Mouse (Mus musculus) megakaryocyte, adult 5-6 weeks (primary cell): ENCODE results near the gene V1rd19. TPM values are rescaled to one million over a fixed set of nuclear protein-coding genes. Genes with fewer than 3 reads are reported as not detected.
"Not testable (repeated sequence)": the region's sequence is repeated elsewhere in the genome, so short reads cannot be mapped to it uniquely, and the experiment has no call there.

Experiments
- ATAC-seq: 2 replicates; pipeline ENCODE4 v1.8.0; 2016; ENCODE audit warnings: mild to moderate bottlenecking, inconsistent platforms; ENCODE audit not compliant: poor library complexity, severe bottlenecking
- total RNA-seq, 2 experiments: library from RNA; stranded (forward) in 1 of 2; stranded (reverse) in 1 of 2; fragments of 153-499, 151-499 nt in 1 of 2; fragments of 221-1000, 200-1000 nt in 1 of 2; gene quantifications; 2 replicates each; pipeline versions ENCODE4 v1.2.3 to v1.2.4; 2015 to 2017

The V1rd19 gene
- total RNA-seq (2015) (not detected in 2 replicates), total RNA-seq (2017) (not detected in 2 replicates)

DNA sequence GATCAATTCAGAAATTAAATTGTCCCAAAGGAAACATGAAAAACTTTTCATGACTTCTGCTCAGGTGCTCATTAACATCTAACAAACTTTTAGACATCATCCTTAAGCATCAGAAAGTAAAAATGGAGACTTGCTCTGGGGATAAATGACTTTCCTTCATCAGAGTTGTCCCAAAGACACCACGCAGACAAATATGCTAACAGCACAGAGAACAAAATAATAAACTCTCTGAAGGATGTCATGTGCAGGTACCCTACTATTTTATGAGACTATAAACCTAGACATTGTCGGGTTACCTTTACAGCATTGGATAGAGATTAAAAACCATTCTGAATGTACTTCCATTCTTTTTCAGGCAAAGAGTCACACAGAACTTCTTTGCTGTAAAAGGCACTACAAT, at the start of gene V1rd19:
Gene V1rd19, plus strand, starts transcription at position 301 of the 400 bp plus-strand sequence.
- ATAC-seq, result no peak

DNA sequence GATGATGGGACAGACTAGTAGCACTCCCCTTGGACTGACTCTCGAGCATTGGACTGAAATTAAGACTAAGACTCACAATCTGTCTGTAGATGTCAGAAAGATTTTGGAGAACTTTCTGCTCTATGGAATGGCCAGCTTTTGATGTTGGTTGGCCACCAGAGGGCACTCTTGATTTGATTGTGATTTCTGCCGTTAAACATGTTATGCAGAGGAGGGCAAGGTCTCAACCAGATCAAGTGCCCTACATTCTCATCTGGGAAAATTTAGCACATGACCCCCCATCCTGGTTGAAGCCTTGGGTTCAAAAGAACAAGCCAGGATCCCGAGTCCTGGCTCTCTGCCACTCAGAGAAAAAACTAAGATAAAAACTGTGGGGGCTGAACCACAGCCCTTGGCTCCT, 33.4 kb upstream of the V1rd19 start:
- not testable (repeated sequence) for ATAC-seq

DNA sequence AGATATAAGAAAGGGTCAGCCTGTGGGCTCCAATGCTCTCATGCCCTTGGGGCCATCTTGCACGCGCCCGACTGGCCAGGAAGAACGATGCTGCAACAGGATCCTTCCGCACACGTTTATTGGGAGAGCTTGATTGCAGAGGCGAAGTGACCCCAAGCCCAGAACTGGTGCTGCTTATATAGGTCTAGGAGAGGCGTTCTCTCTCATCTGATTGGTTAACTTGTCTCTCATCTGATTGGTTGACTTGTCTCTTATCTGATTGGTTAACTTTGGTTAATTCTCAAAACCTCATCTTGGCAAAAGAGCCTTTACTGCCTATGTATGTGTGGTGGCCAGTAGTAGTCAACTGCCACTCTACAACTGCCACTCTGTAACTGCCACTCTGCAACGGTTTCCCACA, 27.2 kb upstream of the V1rd19 start, which contains the start of gene Vmn1r181:
Gene Vmn1r181, plus strand, starts transcription at position 301 of the 400 bp plus-strand sequence.
- not testable (repeated sequence) for ATAC-seq

- ATAC-seq, result no peak
Observed at GRCm38 (mm10) chr7:24052660-24053304, 51.3 kb downstream of the V1rd19 start, which contains the start of gene Vmn1r183. Gene Vmn1r183, plus strand, starts transcription at chr7:24053254.

Other genes with a start within 250 kb of the V1rd19 start
- gene Vmn1r174, start 249.4 kb upstream of the V1rd19 start, total RNA-seq (2015), result not detected in 2 replicates
- gene Vmn1r174, start 249.4 kb upstream of the V1rd19 start, total RNA-seq (2017), result not detected in 2 replicates
- gene Vmn1r175, start 191.0 kb upstream of the V1rd19 start, total RNA-seq (2015), result not detected in 2 replicates
- not detected in 2 replicates for gene Vmn1r175, start 191.0 kb upstream of the V1rd19 start, total RNA-seq (2017)
- not detected in 2 replicates for gene Vmn1r176, start 164.3 kb upstream of the V1rd19 start, total RNA-seq (2015)
- not detected in 2 replicates for gene Vmn1r176, start 164.3 kb upstream of the V1rd19 start, total RNA-seq (2017)
- not detected in 2 replicates for gene Vmn1r177, start 135.2 kb upstream of the V1rd19 start, total RNA-seq (2015)
- not detected in 2 replicates for gene Vmn1r177, start 135.2 kb upstream of the V1rd19 start, total RNA-seq (2017)
- gene Vmn1r178, start 109.7 kb upstream of the V1rd19 start, total RNA-seq (2015), result not detected in 2 replicates
- gene Vmn1r178, start 109.7 kb upstream of the V1rd19 start, total RNA-seq (2017), result not detected in 2 replicates
- gene Vmn1r179, start 74.7 kb upstream of the V1rd19 start, total RNA-seq (2015), result not detected in 2 replicates
- gene Vmn1r179, start 74.7 kb upstream of the V1rd19 start, total RNA-seq (2017), result not detected in 2 replicates
- gene Vmn1r180, start 51.1 kb upstream of the V1rd19 start, total RNA-seq (2015), result not detected in 2 replicates
- not detected in 2 replicates for gene Vmn1r180, start 51.1 kb upstream of the V1rd19 start, total RNA-seq (2017)
- gene Vmn1r181, start 27.1 kb upstream of the V1rd19 start, total RNA-seq (2015), result not detected in 2 replicates
- not detected in 2 replicates for gene Vmn1r181, start 27.1 kb upstream of the V1rd19 start, total RNA-seq (2017)
- not detected in 2 replicates for gene Vmn1r183, start 51.6 kb downstream of the V1rd19 start, total RNA-seq (2015)
- gene Vmn1r183, start 51.6 kb downstream of the V1rd19 start, total RNA-seq (2017), result not detected in 2 replicates
- gene Zfp180, start 80.2 kb downstream of the V1rd19 start, total RNA-seq (2015), result 14.0 and 14.8 TPM in 2 replicates
- 15.7 and 18.7 TPM in 2 replicates for gene Zfp180, start 80.2 kb downstream of the V1rd19 start, total RNA-seq (2017)
- 0.60 and 0.89 TPM in 2 replicates for gene Zfp112, start 110.6 kb downstream of the V1rd19 start, total RNA-seq (2015)
- 0.29 and 0.81 TPM in 2 replicates for gene Zfp112, start 110.6 kb downstream of the V1rd19 start, total RNA-seq (2017)
- gene Zfp235, start 132.5 kb downstream of the V1rd19 start, total RNA-seq (2015), result 4.5 and 8.1 TPM in 2 replicates
- 3.7 and 4.7 TPM in 2 replicates for gene Zfp235, start 132.5 kb downstream of the V1rd19 start, total RNA-seq (2017)
- 0.71 and 0.80 TPM in 2 replicates for gene Zfp114, start 173.4 kb downstream of the V1rd19 start, total RNA-seq (2015)
- 0.11 and 0.65 TPM in 2 replicates for gene Zfp114, start 173.4 kb downstream of the V1rd19 start, total RNA-seq (2017)
- 6.0 and 6.8 TPM in 2 replicates for gene Zfp111, start 209.8 kb downstream of the V1rd19 start, total RNA-seq (2015)
- 6.8 and 8.9 TPM in 2 replicates for gene Zfp111, start 209.8 kb downstream of the V1rd19 start, total RNA-seq (2017)
- 1.0 and 1.1 TPM in 2 replicates for gene Zfp109, start 235.9 kb downstream of the V1rd19 start, total RNA-seq (2015)
- gene Zfp109, start 235.9 kb downstream of the V1rd19 start, total RNA-seq (2017), result 1.5 and 2.6 TPM in 2 replicates